Mouse (Mus musculus) cerebellum, adult 9-11 months (tissue): Measurements from ENCODE around the gene Hs3st4.
A peak's percentile ranks its signal among the peaks of the same experiment; 100 is the strongest.

Experiments used
- DNase-seq: peaks from one replicate; pipeline ENCODE4 v3.0.0; 2022

The Hs3st4 gene

DNA sequence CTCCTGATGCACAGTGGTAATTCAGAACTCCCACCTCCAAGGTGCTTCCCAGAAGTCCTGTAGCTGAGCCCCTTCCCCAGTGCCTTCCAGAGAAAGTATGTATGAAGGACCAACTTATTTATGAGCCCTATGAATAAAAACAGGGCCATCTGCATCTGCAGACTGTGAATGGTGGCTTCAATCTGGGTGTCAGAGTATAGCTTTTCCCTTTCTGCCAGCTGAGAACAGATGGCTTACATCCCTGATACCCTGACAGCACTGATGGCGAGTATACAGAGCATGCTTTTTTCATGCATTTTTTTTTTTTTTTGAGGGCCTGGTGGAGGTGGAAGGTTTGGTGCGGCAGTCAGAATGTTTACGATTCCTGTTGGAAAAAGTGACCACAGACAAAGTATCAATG lies 375.4 kb downstream of the Hs3st4 start:
- DNase-seq: no peak

DNA sequence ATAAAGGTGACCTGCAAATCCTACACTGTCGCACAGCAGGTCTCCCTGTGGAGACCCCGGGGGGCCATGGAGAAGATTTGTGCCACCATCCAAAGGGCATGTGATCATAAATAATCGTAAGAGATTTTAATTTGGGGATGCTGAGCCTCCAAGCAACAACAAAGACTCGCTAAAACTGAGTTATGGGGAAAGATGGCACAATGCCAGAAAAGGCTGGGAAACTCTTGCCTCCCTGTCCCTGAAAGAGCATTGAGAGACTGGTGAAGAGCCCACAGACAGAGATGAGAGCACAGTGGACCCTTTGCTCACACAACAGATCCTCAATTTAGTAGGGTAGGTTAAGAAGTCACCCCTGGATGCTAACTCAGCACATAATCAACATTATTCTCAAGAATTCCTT lies 377.2 kb downstream of the Hs3st4 start:
- DNase-seq: no peak

DNA sequence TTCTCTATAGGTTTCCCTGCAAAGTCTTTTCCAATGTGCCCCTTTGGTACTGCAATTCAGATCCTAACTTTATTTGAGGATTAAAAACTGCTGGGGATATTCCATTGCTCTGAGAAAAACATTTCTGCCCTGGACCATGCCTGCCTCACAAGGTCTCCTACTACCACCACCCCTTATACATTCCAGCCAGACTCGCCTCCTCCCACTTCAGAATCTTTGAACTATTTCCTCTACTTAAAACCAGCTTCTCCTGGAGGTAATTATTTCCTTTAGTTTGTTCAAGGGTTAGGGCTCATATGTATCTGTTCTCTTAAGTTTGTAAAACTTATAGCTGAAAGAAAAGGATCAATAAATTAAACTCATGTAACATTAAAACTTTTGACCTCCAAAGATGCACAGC lies 389.6 kb downstream of the Hs3st4 start:
- no peak for DNase-seq

DNA sequence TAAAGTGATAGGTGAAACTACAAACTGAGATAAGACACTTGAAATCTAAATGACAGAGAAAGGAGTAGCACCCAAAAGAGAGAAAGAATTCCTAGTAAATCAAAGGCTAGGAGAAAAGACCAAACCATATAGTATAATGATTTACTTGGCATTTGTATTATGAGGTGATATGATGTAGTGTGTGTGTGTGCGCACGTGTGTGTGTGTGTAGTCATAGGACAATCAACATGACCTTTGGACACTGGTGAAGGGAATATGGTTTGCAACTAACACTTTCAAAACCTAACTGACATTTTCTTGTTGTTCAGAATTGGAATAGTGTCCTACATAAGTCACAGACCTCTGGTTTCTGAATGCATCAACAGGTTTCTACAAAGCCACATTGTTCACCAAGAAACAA lies 390.0 kb downstream of the Hs3st4 start:
- DNase-seq: no peak

DNA sequence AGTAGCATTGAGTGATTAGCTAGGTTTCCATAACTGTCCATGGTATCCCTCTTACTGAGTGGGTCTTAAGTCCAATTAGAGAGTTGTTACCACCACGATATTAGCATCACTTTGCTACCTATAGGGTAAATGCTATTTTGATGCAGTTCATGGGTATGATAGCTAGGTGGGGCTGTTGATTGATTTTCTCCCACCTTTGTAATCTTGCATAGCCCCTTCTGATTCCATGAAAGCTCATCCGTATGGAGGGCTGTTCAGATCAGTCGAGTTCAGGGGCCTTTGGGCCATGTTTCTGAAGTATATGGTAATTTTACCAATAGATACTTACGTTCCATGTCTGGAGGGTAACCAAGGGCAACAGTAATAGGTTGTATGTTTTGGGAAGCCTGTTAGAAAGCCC lies 400.8 kb downstream of the Hs3st4 start:
- DNase-seq: peak; percentile 5

DNA sequence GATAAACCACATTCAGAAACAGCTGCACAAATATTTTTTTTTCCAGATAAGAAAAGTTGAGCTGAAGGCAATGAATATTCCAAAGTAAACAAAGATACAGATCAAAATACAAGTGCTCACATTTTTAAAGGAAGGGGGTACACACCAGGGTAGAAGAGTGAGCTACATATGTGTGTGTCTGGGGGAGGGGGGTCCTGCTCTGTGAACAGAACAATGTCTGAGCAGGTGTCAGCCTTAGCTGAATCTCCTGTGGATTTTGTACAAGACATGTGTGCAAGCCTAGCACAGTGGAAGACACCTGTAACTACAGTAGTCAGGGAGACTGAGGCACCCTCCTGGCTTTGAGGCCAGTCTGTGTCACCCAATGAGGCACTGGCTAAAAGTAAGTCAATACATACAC lies 416.5 kb downstream of the Hs3st4 start:
- DNase-seq: no peak

DNA sequence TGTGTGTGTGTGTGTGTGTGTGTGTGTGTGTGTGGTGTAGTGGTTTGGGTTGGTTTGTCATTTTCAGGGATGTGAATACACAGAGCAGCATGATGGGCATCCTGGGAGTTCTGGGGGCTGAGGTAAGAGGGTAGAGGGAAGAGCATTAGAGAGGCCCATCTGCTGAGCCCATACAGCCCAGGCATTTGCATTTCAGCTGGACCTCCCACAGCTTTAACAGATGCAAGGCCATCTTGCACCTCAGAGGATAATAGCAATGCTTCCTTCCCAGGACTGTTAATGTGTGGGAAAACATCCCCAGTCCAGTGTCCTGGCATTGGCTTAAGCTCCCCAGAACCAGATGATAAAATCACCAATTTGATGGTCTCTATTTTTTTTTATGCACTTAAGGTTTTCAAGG lies 444.3 kb downstream of the Hs3st4 start:
- DNase-seq: peak; percentile 11
